Mouse (Mus musculus) heart, adult 2 months (tissue): ENCODE measurements around the gene Cpa5.

Experiments used
- CTCF ChIP-seq: fragments of 200-600 bp; IDR thresholded peaks from 2 replicates; pipeline ENCODE4 v1.8.1; 2022; ENCODE audit warnings: antibody characterized with exemption, mild to moderate bottlenecking, moderate library complexity
- POLR2A ChIP-seq: fragments of 200-500 bp; IDR thresholded peaks from 2 replicates; pipeline ENCODE4 v1.6.1; 2011; ENCODE audit warnings: mild to moderate bottlenecking, low read depth, low read length, control low read depth; ENCODE audit not compliant: insufficient read depth

- no peak for TF ChIP-seq POLR2A
- TF ChIP-seq CTCF: no peak
Measured at GRCm38 (mm10) chr6:30610710-30611109, at the start of gene Cpa5.
